In genomic region chr17:25880196-25880910, GRCm38 (mm10) we compare ENCODE assay signal across 8 mouse cellular contexts. TPM values are rescaled to one million over a fixed set of nuclear protein-coding genes. Genes with fewer than 3 reads are reported as not detected.
DNase-seq lines count a peak whose midpoint lies in the region; ATAC-seq and TF ChIP-seq lines count a peak whose summit lies in the region.

Wfikkn1 (minus strand) TSS chr17:25880858.

- no peaks in the 10 kb centered on the region for H3K27me3 ChIP-seq in ES-Bruce4 (ENCODE audit: control insufficient read depth, insufficient read depth, low read length, poor library complexity, severe bottlenecking)
- no peaks in the 10 kb centered on the region for H3K27me3 ChIP-seq in forebrain, embryonic 16.5 days (replicated peaks; ENCODE audit: control insufficient read depth, insufficient read depth, low read length)
- H3K27me3 ChIP-seq in liver, postnatal 0 days (ENCODE audit: insufficient read depth, low read length) = no peaks in the 10 kb centered on the region

- H3K4me2 ChIP-seq in forebrain, embryonic 16.5 days (ENCODE audit: low read length) = no peak within 1 kb of the TSS
- H3K4me2 ChIP-seq in liver, postnatal 0 days (ENCODE audit: low read depth, low read length) = no peak within 1 kb of the TSS

- TF ChIP-seq EP300 in ES-Bruce4 (IDR thresholded peaks at IDR 0.05; ENCODE audit: insufficient read depth, low read depth, low read length) = no peak
- TF ChIP-seq EP300 in liver, postnatal 0 days (IDR thresholded peaks at IDR 0.05; ENCODE audit: low read depth) = no peak

- no peak within 1 kb of the TSS for H3K9ac ChIP-seq in ES-Bruce4 (ENCODE audit: low read depth, poor library complexity, severe bottlenecking)
- H3K9ac ChIP-seq in forebrain, embryonic 16.5 days (replicated peaks; ENCODE audit: low read depth, low read length) = peak within 1 kb of the TSS; percentile 27; the same call in 1 of the 2 replicates
- no peak within 1 kb of the TSS for H3K9ac ChIP-seq in liver, postnatal 0 days (replicated peaks)

- peak; percentile 59 for DNase-seq in cerebellum, adult 11-12 months
- no peak for DNase-seq in cerebellum, adult 8-10 months
- no peak for DNase-seq in liver, postnatal 0 days
- no peak for DNase-seq in adrenal gland, postnatal 10 days
- DNase-seq in cerebellum, adult 11 months = no peak

- H3K27ac ChIP-seq in ES-Bruce4 (ENCODE audit: insufficient read depth, low read length) = peak within 1 kb of the TSS; percentile 25
- H3K27ac ChIP-seq in forebrain, embryonic 16.5 days (ENCODE audit: low read length) = no peak within 1 kb of the TSS; the same call in 1 of the 2 replicates
- H3K27ac ChIP-seq in liver, postnatal 0 days (ENCODE audit: low read depth) = peak within 1 kb of the TSS; percentile 7; the same call in 1 of the 2 replicates

- TF ChIP-seq POLR2A in ES-Bruce4 (IDR thresholded peaks at IDR 0.05; ENCODE audit: insufficient read depth, low read length) = no peak

- peaks cover 11% of the 10 kb centered on the region for H3K4me1 ChIP-seq in ES-Bruce4 (ENCODE audit: control insufficient read depth, insufficient read depth, low read length)
- peaks cover 14% of the 10 kb centered on the region for H3K4me1 ChIP-seq in forebrain, embryonic 16.5 days (replicated peaks; ENCODE audit: control insufficient read depth, insufficient read depth, low read length)
- peaks cover 24% of the 10 kb centered on the region for H3K4me1 ChIP-seq in liver, postnatal 0 days (ENCODE audit: insufficient read depth)

- ATAC-seq in forebrain, embryonic 16.5 days = no peak
- ATAC-seq in liver, postnatal 0 days = peak; percentile 7; the same call in 1 of the 2 replicates
- no peak for ATAC-seq in monocyte, adult 5-6 weeks (replicated peaks; ENCODE audit: insufficient number of reproducible peaks, low FRiP score, low TSS enrichment, poor library complexity, severe bottlenecking)

- no peak for TF ChIP-seq CTCF in ES-Bruce4 (IDR thresholded peaks at IDR 0.05; ENCODE audit: low read depth, low read length)
- TF ChIP-seq CTCF in liver, postnatal 0 days (IDR thresholded peaks at IDR 0.05; ENCODE audit: low read depth) = no peak

- peaks cover 5% of the 10 kb centered on the region; the same call in 1 of the 2 replicates for H3K36me3 ChIP-seq in ES-Bruce4 (ENCODE audit: control insufficient read depth, insufficient read depth, low read length, poor library complexity, severe bottlenecking)
- H3K36me3 ChIP-seq in forebrain, embryonic 16.5 days (ENCODE audit: control insufficient read depth, insufficient read depth) = peaks cover 7% of the 10 kb centered on the region; the same call in 1 of the 2 replicates
- H3K36me3 ChIP-seq in liver, postnatal 0 days (replicated peaks; ENCODE audit: insufficient read depth, low read length) = peaks cover 23% of the 10 kb centered on the region

- H3K4me3 ChIP-seq in ES-Bruce4 (ENCODE audit: low read depth, low read length) = no peak within 1 kb of the TSS
- H3K4me3 ChIP-seq in forebrain, embryonic 16.5 days (replicated peaks; ENCODE audit: low read length) = no peak within 1 kb of the TSS
- H3K4me3 ChIP-seq in liver, postnatal 0 days (ENCODE audit: low read depth, low read length) = no peak within 1 kb of the TSS

- no peaks in the 10 kb centered on the region for H3K9me3 ChIP-seq in ES-Bruce4 (replicated peaks; ENCODE audit: control insufficient read depth, insufficient read depth, low read length, poor library complexity, severe bottlenecking)
- H3K9me3 ChIP-seq in forebrain, embryonic 16.5 days (ENCODE audit: control insufficient read depth, low read length) = no peaks in the 10 kb centered on the region
- H3K9me3 ChIP-seq in liver, postnatal 0 days (ENCODE audit: low read length) = no peaks in the 10 kb centered on the region

- WGBS in forebrain, embryonic 16.5 days = 25% methylated on average over 5 of the region's 5 CpGs
- 56% methylated on average over 5 of the region's 5 CpGs for WGBS in liver, postnatal 0 days (ENCODE audit: insufficient replicate concordance)

RNA-seq across cellular contexts. Expression of gene Wfikkn1, which starts in this region (rescaled TPM):
- 0.37 and 0.69 TPM in 2 replicates for polyA plus RNA-seq in ES-Bruce4 (2011; ENCODE audit: insufficient read depth, insufficient read length, low read depth, missing spikeins)
- 0.25 and 0.52 TPM in 2 replicates for polyA plus RNA-seq in forebrain, embryonic 16.5 days (2015; fragmentation: Nextera tagmentation; extraction: Ambion mirVana)
- polyA plus RNA-seq in liver, postnatal 0 days (2015; fragmentation: Nextera tagmentation; extraction: Ambion mirVana) = 0.33 and 0.54 TPM in 2 replicates
- 1.0 to 2.1 TPM (median 1.4 TPM) in 3 replicates for total RNA-seq in monocyte, adult 5-6 weeks (2017)
- total RNA-seq in adrenal gland, postnatal 10 days (2021) = 1 to 10 TPM in 1 of 2 experiments, under 1 TPM in 1; 0.78 to 2.7 TPM

Comparison
In these comparisons a context has a peak if more than half of its experiments do, and no peak if none do; other contexts are left out.
1. Peak in ATAC-seq and H3K27ac ChIP-seq in liver, postnatal 0 days; RNA of the gene not detected or under 1 TPM.